Mouse (Mus musculus) cerebellum, adult 11-12 months (tissue): Measurements from ENCODE around the gene Npm3.

Source experiments
- DNase-seq: peaks from one replicate; pipeline ENCODE4 v3.0.0; 2022

Npm3 gene

DNA sequence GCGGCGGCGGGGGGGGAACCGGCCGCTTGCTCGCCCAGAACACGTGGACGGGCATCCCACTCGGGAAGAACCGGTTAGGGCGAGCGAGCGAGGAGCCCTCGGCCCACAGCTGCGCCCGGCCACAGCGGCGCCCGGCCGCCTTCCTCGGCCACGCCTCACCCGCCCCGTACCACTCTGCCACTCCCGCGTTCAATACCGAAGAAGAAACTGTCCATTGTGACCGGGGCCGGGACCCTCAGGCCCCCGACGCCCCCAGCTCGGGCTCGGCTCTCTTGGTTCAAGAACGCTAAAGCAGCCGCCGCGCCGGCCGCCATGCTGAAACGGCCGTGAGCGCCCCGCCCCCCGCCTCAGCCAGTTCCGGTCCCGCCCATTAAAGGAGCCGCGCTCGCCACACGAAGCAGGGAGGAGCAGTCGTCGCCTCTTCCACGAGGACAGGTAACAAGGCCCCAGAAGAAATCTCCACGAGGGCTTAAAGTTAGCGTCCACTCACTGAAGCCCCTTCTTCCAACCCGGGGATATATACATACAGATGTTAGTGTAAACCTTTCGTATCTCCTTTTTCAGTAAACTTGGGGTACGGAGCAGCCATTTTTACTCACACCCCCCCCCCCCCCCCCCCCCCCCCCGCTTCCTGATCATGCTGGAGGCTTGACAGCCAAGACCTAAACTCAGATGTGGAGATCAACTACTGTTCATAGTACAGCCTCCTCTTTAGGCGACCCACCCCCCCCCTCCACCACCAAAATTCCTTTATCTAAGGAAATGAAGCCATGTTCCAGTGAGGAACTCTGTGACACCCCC, at the start of gene Npm3:
TSS of gene Npm3 (minus strand) at position 349 of the 801 bp plus-strand sequence.
- peak; percentile 54 for DNase-seq

DNA sequence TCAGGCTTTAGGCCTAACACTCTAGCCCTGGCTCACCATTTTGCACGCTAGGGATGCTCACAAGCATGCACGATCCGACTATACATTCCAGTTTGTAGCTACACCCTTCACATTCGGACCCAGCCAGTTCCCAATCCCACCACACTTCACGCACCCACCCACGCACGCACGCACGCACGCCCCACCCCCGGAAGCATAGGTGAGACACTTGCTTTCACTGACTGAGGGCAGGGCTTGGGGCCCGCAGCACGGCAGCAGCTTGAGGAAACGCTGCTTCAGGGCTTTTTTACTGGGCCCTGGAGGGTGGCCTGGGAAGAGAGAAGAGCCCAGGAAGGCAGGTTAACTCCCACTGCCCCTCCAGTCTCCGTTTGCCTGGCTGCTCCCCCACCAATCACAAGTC, 47.5 kb upstream of the Npm3 start:
- no peak for DNase-seq

DNA sequence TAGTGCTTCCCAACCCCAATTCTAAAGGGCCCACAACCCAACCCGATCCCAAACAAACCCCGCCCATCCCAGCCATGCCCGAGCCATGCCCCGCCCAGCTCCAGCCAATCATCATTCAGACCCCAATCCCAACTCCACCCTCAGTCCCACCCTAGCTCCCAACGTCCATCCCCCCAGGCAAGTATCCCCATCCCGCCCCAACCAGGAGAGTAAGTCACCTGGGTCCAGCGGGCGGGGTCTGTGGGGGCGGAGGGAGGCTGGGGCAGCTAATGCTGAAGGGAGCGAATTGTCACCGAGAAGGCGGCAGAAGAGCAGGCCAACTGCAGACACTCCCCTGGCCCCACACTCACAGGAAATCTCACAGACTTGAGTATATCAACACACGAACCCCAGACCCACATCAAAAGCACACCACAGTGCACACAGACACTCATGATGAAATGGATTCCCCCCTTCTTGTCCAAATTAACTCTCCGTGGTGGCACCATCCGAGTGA, 46.7 kb upstream of the Npm3 start:
- no peak for DNase-seq

DNA sequence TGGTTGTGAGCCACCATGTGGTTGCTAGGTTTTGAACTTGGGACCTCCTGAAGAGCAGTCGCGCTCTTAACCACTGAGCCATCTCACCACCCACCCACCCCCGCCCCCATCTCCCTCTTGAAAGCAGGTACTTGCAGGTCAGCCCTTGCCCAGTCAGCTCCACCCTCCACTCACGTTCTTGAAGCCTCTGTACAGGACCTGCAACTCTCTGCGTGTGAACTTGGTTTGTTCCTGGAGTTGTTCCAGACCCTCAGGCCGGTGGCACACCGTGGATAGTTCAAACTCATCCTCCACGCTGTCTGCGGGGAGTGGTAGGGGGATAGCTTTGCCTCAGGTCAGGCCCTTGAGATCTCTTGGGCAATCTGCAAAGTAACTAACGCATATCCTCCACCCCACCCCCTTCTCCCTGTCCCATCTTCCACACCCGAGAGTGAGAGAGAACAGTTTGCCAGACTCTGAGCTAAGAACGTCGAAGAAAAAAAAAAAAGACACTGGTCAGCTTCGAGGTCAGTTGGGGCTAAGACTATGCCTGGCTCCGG, 46.1 kb upstream of the Npm3 start:
- DNase-seq, result no peak

- DNase-seq, result no peak
These were observed 45.3 kb upstream of the Npm3 start for GRCm38 (mm10) chr19:45794718-45795117.

- DNase-seq, result no peak
These were observed 43.0 kb upstream of the Npm3 start for GRCm38 (mm10) chr19:45792404-45792803.

DNA sequence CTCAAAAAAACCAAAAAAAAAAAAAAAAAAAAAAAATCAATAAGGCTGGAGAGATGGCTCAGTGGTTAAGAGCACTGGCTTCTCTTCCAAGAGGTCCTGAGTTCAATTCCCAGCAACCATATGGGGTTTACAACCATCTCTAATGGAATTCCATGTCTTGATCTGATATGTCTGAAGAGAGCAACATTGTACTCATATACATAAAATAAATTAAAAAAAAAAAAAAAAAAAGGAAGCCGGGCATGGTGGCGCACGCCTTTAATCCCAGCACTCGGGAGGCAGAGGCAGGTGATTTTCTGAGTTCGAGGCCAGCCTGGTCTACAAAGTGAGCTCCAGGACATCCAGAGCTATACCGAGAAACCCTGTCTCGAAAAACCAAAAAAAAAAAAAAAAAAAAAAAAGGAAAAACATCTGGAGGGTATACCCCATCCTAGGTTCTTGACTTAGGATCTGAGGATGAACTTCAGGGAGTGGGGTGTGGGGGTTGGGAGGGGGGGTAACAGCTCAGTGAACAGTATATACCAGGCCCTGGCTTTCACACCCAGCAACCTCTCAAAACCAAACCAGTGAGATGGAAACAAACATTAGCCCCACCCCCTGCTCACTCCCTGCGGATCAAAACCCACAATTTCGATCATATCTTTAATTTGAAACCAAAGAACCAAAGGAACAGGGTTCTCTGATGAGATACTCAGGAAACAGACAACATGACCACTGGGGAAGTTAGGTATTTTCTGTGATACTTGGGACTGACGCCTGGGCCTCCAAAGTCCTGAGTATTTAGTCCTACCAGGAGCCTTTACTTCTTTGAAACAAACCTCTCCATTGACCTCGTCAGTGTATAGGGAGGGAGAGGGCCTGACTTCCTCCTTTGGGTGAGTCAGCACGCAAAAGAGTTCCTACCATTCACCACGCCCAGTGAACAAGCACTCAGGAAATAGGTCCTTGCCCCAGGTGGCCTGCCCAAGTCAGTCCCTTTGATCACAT, 40.8 kb upstream of the Npm3 start:
- no peak for DNase-seq

DNA sequence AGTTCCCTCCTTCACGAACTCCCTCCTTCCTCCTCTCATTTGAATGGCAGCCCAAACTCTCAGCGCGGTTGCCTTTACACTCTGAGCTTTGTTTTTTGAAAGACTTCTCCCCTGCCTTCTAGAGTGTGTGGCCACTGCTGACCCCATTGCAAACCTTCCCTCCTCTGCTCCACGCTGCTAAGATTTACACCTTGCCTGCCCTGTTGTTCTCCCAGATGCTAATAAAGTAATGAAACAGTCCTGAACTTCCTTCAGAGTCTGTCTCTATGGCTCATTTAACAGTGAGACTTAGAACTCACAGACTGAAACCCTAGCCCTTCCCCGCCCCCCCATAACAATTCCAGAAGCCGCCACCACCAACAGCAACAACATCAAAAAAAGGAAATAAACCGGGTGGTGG, 40.0 kb upstream of the Npm3 start:
- no peak for DNase-seq

GRCm38 (mm10) chr19:45788337-45788736, 38.9 kb upstream of the Npm3 start:
- DNase-seq, result no peak

GRCm38 (mm10) chr19:45787450-45787849, 38.1 kb upstream of the Npm3 start:
- DNase-seq, result no peak

GRCm38 (mm10) chr19:45785470-45785869, 36.1 kb upstream of the Npm3 start:
- DNase-seq, result no peak

DNA sequence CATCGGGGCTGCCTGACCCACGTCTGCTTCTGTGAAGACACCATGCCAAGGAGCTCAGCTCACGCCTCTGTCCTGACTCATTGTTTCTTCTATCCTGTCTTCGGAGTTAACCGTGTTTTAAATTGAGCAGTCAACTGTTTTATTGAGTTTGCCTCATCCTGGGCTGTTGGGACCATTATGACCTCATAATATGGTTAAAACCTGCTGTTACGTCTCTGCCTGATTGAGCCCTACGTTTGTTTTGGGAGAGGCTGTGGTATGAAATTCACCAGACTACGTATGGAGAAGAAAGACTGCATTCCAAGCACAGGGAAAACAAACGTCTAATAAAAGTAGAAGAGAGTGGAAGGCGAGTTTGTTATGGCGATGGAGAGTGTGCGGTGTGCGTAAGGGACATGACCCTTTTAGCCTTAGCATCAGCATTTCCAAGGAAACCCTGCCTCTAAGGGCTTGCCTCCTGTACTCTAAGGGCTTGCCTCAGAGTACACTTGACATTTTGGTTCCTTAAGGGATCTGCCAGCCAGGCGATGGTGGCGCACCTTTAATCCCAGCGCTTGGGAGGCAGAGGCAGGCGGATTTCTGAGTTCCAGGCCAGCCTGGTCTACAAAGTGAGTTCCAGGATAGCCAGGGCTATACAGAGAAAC, 34.7 kb upstream of the Npm3 start:
- DNase-seq, result peak; percentile 51

DNA sequence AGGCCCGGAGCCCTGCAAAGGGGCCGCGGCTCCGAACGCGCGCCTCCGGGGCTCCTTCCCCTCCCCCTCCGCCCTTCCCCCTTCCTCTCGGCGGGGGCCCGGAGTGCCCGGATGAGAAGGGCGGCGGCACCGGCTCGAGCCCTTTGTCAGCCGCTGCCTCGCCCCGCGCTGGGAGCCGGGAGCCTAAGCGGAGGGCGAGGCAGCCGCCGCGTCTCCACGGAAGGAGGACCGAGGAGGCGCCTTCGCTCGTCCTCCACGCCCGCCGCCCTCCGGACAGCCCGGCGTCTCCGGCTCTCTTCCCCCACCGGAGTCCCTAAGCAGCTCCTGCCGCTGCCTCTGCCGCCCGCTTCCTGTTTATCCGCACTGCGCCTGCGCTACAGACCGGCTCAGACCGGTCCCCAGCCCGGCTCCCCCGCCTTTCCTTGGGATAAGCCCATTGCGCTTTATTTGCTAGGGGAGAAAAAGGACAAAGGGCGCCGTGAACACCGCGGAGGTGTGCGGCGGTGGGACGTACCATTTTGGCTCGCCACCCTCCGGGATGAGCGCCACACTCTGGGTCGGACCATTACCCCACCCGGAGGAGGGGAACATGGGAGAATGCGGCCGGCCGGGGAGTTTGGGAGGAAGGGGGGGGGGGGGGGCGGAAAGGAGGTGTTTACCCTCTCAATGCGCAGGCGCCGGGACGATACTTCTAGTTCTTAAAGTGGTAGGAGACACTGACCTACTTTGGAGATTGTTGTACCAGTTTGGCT, 34.0 kb upstream of the Npm3 start, which contains the start of gene Mgea5:
TSS of gene Mgea5 (minus strand) at position 657 of the 752 bp plus-strand sequence.
- peak; percentile 100 for DNase-seq

DNA sequence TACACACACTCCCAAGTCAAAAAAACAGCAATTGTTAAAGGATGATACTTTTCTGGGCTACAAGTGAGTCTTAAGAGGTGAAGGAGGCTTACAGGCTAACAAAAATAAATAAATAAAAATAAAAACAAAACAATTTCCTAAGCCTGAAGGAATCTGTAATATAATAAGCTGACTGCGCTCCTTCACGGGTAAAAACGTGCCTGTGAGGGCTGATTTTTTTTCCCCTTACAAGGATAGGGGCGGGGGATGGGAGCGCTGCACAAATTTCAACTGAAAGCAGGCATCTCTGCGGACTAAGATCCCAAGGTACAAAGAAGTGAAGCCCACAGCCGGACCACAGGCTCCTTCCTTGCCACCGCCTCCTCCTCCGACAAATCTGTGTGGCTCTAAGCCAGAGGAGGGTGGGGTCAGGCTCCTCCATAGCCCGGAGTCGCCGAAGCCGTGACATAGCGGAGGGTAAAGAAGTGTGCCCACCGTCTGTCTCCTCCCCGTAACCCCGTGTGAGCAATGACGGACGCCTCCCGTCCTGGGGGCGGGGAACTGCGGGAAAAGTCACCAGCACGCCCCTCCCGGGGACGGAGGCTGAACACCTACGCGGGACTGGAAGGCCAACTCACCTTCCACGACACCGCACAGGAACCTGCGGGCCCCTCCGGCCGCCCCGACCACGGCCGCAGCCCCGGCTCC, 33.1 kb upstream of the Npm3 start:
- DNase-seq, result peak; percentile 82

DNA sequence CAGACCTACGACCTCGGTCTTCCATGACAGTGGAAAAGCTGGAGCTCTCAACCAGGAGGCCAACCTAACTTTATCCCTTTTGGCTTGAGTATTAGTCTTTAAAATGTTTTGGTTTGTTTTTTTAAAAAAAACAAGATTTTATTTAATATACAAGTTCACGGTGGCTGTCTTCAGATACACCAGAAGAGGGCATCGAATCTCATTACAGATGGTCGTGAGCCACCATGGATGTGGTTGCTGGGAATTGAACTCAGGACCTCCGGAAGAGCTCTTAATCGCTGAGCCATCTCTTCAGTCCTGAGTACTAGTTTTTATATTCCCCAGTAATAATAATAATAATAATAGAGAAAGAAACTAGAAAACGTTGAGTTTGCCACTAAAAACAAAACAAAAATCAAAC, 32.3 kb upstream of the Npm3 start:
- DNase-seq, result no peak

GRCm38 (mm10) chr19:45780350-45780915, 31.0 kb upstream of the Npm3 start:
- DNase-seq, result no peak

DNA sequence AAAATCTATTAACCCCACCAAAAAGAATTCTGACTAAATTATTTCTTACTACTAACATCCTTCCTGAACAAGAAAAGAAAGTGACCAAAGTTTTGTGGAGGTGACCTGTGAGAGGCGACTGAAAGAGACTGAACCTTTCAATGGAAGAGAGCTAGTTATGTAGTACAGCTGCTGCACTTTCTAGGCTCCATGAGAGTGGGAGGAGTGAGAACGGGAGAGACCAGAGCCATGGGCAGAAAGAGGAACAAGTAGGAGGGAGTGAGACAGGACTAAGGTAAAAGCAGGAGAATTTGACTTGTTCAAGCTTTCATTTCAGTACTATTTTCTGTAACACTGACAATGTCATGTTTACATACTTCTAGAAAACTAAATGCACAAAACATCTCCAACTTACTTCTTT, 26.1 kb upstream of the Npm3 start:
- no peak for DNase-seq

DNA sequence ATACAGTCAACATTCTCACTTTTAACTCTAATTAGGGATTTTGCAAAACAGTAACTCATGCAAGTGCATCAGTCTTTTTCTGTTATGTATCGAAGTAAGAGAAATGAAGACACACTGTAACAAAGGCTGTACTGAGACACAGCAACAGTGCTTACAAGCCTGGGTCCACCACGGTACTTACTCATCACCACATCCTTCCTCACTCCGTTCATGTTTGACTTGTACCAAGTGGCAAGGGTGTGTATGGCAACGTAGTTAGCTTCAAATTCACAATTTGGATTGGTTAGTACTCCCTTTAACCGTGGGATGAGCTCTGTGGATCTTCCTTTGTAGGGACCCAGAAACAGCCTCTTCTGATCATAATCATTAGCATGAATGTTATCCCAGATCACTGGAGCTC, 22.1 kb upstream of the Npm3 start:
- DNase-seq, result no peak

- DNase-seq, result no peak
These were observed 11.4 kb upstream of the Npm3 start for GRCm38 (mm10) chr19:45760810-45761209.

DNA sequence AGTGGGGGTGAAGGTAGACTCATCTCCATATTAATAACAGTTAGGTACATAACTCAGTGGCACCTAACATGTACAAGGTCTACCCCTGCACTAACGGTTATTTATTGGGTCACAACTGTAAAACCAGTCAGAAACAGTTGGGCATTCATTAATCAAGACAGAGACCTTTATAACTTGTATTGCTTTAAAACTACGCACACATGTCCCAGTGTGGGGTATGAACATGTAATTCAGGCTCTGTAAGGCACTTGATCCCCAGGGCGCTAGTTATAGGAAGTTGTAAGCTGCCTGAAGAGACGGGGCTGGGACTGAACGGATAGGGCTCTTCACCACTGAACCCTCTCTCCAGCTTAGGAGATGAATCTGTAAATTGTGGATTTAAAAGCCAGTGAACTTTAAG, 9.3 kb upstream of the Npm3 start:
- no peak for DNase-seq

GRCm38 (mm10) chr19:45753551-45753950, 4.2 kb upstream of the Npm3 start:
- no peak for DNase-seq
